ENCODE assay signal across 8 mouse cellular contexts in the genomic region with DNA sequence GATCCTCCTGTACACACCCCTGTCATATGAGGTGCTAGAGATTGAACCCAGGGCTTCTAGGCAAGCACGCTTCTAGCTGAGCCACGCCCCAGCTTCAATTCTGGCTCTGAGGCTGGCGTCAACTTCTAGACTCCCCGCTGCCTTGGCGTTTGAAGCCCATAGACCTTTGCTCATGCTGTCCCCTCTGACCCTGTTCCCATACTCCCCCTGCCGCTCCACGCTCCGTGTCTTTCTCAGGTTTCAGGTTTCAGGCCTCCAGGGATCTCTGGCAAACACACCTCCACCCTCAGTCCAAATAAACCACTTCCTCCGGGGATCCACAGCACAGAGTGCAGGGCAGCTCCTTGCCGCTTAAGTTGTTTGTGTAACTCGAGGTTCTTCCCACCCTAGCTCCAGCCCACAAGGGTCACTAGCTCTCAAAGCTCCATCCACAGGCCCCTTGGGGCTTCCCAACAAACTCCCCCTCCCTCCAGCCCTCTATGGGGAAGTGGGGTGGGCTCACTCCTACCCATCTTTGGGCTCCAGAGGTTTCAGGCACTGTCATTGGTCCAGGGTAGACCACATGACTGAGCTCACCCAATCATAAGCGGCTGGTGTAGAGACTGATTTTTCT. TPM values are rescaled to one million over a fixed set of nuclear protein-coding genes. Genes with fewer than 3 reads are reported as not detected.
DNase-seq lines count a peak whose midpoint lies in the region; ATAC-seq and TF ChIP-seq lines count a peak whose summit lies in the region.

No protein-coding gene starts in this region.

- H3K4me2 ChIP-seq in heart, embryonic 12.5 days = peak overlapping the region; percentile 54
- peak overlapping the region; percentile 81 for H3K4me2 ChIP-seq in myocyte (ENCODE audit: low read depth)

- peak; percentile 46; the same call in 1 of the 2 replicates for ATAC-seq in heart, embryonic 12.5 days (ENCODE audit: insufficient number of reproducible peaks, low FRiP score)

- H3K36me3 ChIP-seq in MEL (ENCODE audit: control insufficient read depth in 1 of 2, insufficient read depth in 2 of 2, low read length in 2 of 2) (peaks cover 0 to 17% of the 10 kb centered on the region in 2 experiments; a peak in 2 of 4 replicates), myocyte (ENCODE audit: control insufficient read depth, insufficient read depth) (no peaks in the 10 kb centered on the region)
- H3K36me3 ChIP-seq in heart, embryonic 12.5 days = no peaks in the 10 kb centered on the region

- TF ChIP-seq RAD21 in MEL (IDR thresholded peaks at IDR 0.05; ENCODE audit: low read depth, low read length) = no peak

- H3K4me3 ChIP-seq in MEL (ENCODE audit: control insufficient read depth in 1 of 2, insufficient read depth in 1 of 2, low read depth in 2 of 2, low read length in 2 of 2) (peak overlapping the region; percentile 46 to 51), myocyte (peak overlapping the region; percentile 9)
- no peak overlapping the region for H3K4me3 ChIP-seq in heart, embryonic 12.5 days

- H3K9ac ChIP-seq in MEL (ENCODE audit: control insufficient read depth, low read depth, low read length, poor library complexity, severe bottlenecking) = peak overlapping the region; percentile 56
- H3K9ac ChIP-seq in heart, embryonic 12.5 days = no peak overlapping the region

- no peaks in the 10 kb centered on the region for H3K9me3 ChIP-seq in MEL (replicated peaks; ENCODE audit: insufficient read depth, low read length)
- no peaks in the 10 kb centered on the region for H3K9me3 ChIP-seq in heart, embryonic 12.5 days (replicated peaks)

- no peaks in the 10 kb centered on the region for H3K79me2 ChIP-seq in MEL (ENCODE audit: control insufficient read depth, insufficient read depth, low read length, poor library complexity)
- H3K79me2 ChIP-seq in myocyte (ENCODE audit: control insufficient read depth, insufficient read depth) = no peaks in the 10 kb centered on the region

- H3ac ChIP-seq in myocyte (ENCODE audit: control insufficient read depth, insufficient read length) = no peak overlapping the region

- TF ChIP-seq EP300 in MEL (IDR thresholded peaks at IDR 0.05; ENCODE audit: low read depth in 1 of 2, low read length in 2 of 2) = no peak

- peak; percentile 98 for DNase-seq in heart, adult 11 months
- no peak for DNase-seq in heart, adult 8-10 months (ENCODE audit: low spot score)
- DNase-seq in MEL (ENCODE audit: low read depth, low spot score) = peak; percentile 88
- peak; percentile 71 to 82 for DNase-seq in kidney, postnatal 4 days
- no peak for DNase-seq in frontal cortex, postnatal 25 days (ENCODE audit: low spot score in 2 of 2)
- DNase-seq in cerebellum, postnatal 25 days = no peak

- H3K4me1 ChIP-seq in MEL (ENCODE audit: control insufficient read depth in 1 of 2, insufficient read depth in 2 of 2, low read length in 2 of 2) = peaks cover 7 to 21% of the 10 kb centered on the region in 2 experiments
- peaks cover 22% of the 10 kb centered on the region for H3K4me1 ChIP-seq in heart, embryonic 12.5 days (replicated peaks)

- TF ChIP-seq POLR2A in MEL (IDR thresholded peaks at IDR 0.05; ENCODE audit: control insufficient read depth in 1 of 2, insufficient read depth in 1 of 2, low read depth in 1 of 2, low read length in 2 of 2, poor library complexity in 1 of 2) (peak in 1 of 2 experiments; percentile 51; a peak in 2 of 4 replicates), myocyte (IDR thresholded peaks at IDR 0.05; ENCODE audit: insufficient read length, low read depth) (no peak)

- TF ChIP-seq CTCF in MEL (IDR thresholded peaks at IDR 0.05 in 2 of 3, conservative IDR thresholded peaks at IDR 0.05 in 1 of 3; ENCODE audit: control insufficient read depth in 1 of 3, insufficient read depth in 1 of 3, low read depth in 2 of 3, low read length in 3 of 3, poor library complexity in 1 of 3, severe bottlenecking in 1 of 3) = no peak

- peak overlapping the region; percentile 53 for H3K27ac ChIP-seq in MEL (ENCODE audit: control insufficient read depth, low read depth, low read length)
- peak overlapping the region; percentile 44; the same call in 1 of the 2 replicates for H3K27ac ChIP-seq in heart, embryonic 12.5 days (ENCODE audit: poor library complexity, severe bottlenecking)

- 10% methylated on average over 12 of the region's 12 CpGs for WGBS in heart, embryonic 12.5 days

- H3K27me3 ChIP-seq in MEL (ENCODE audit: control insufficient read depth in 1 of 2, insufficient read depth in 2 of 2, low read length in 2 of 2) (no peaks in the 10 kb centered on the region), myocyte (ENCODE audit: control insufficient read depth, insufficient read depth, insufficient read length) (no peaks in the 10 kb centered on the region)
- H3K27me3 ChIP-seq in heart, embryonic 12.5 days (replicated peaks) = no peaks in the 10 kb centered on the region

TF ChIP-seq in MEL, 35 proteins besides CTCF, POLR2A, EP300 and RAD21 (continues in another document):
- TF ChIP-seq MEF2A (IDR thresholded peaks at IDR 0.05; ENCODE audit: extremely low read depth, insufficient replicate concordance, low read depth, low read length, poor library complexity, severe bottlenecking) (no peak), TCF12 (IDR thresholded peaks at IDR 0.05; ENCODE audit: low read depth, low read length) (no peak), ETS1 (IDR thresholded peaks at IDR 0.05; ENCODE audit: low read depth, low read length) (peak; percentile 20; the same call in 1 of the 2 replicates), JUND (IDR thresholded peaks at IDR 0.05; ENCODE audit: low read depth, low read length) (no peak), SMC3 (IDR thresholded peaks at IDR 0.05; ENCODE audit: low read depth, low read length) (no peak), GATA1 (IDR thresholded peaks at IDR 0.05; ENCODE audit: low read depth, low read length) (no peak), CHD2 (IDR thresholded peaks at IDR 0.05; ENCODE audit: low read length) (no peak), SIN3A (IDR thresholded peaks at IDR 0.05; ENCODE audit: low read length) (0 out of 2 replicates have a peak, but pooled peaks have one; percentile 28), MAZ (IDR thresholded peaks at IDR 0.05; ENCODE audit: low read depth, low read length) (peak; percentile 90), KAT2A (conservative IDR thresholded peaks at IDR 0.05; ENCODE audit: low read depth, low read length) (no peak), GABPA (IDR thresholded peaks at IDR 0.05; ENCODE audit: low read depth, low read length) (no peak), ZNF384 (IDR thresholded peaks at IDR 0.05; ENCODE audit: low read depth, low read length) (no peak), ZMIZ1 (IDR thresholded peaks at IDR 0.05; ENCODE audit: low read depth, low read length) (no peak), UBTF (IDR thresholded peaks at IDR 0.05; ENCODE audit: borderline replicate concordance, insufficient read depth, low read depth, low read length) (no peak), RCOR1 (IDR thresholded peaks at IDR 0.05; ENCODE audit: low read depth, low read length) (peak; percentile 17; the same call in 1 of the 2 replicates), TAL1 (IDR thresholded peaks at IDR 0.05; ENCODE audit: low read length) (peak; percentile 16), MYB (IDR thresholded peaks at IDR 0.05; ENCODE audit: low read depth, low read length) (no peak), ZKSCAN1 (IDR thresholded peaks at IDR 0.05; ENCODE audit: low read depth, low read length) (no peak), NELFE (IDR thresholded peaks at IDR 0.05; ENCODE audit: low read depth, low read length) (peak; percentile 37; the same call in 1 of the 2 replicates)

TF ChIP-seq in myocyte, 11 proteins besides CTCF, POLR2A, EP300 and RAD21:
- TF ChIP-seq SRF (IDR thresholded peaks at IDR 0.05; ENCODE audit: control insufficient read depth, insufficient read length, low read depth) (no peak), USF1 (IDR thresholded peaks at IDR 0.05; ENCODE audit: low read depth) (peak; percentile 93), POLR2AphosphoS2 (IDR thresholded peaks at IDR 0.05; ENCODE audit: insufficient read length, low read depth) (no peak), CEBPB (IDR thresholded peaks at IDR 0.05; ENCODE audit: insufficient read depth, poor library complexity, severe bottlenecking) (no peak)

RNA-seq across cellular contexts. Expression of a gene that starts 20.0 kb away (rescaled TPM):
- total RNA-seq in heart, adult 8-10 months (2022) = 100 to 1,000 TPM; 236 to 258 (median 249) TPM
- 32.9 and 51.1 TPM in 2 replicates for total RNA-seq in MEL (2012; rRNA removed)
- polyA plus RNA-seq in MEL (2012; ENCODE audit: insufficient read depth in 1 of 2, insufficient read length in 2 of 2, low read depth in 1 of 2, low replicate concordance in 2 of 2, missing spikeins in 1 of 2) (100 to 1,000 TPM in 1 of 2 experiments, 10 to 100 TPM in 1; 83.8 to 274 TPM), myocyte (2012; fragmentation: generic; extraction: Trizol) (250 TPM)
- 291 and 300 TPM in 2 replicates for polyA plus RNA-seq in heart, embryonic 12.5 days (2016; fragmentation: Nextera tagmentation; extraction: Ambion mirVana)

Comparison
In these comparisons a context has a peak if more than half of its experiments do, and no peak if none do; other contexts are left out.
1. DNase-seq: peak in heart, adult 11 months (single experiment), MEL (single experiment) and kidney, postnatal 4 days (2 of 2); none in heart, adult 8-10 months (single experiment), frontal cortex, postnatal 25 days (0 of 2) and cerebellum, postnatal 25 days (0 of 2).